Mouse (Mus musculus) CH12.LX (cell line): ENCODE results near the gene Tjp3. TPM values are rescaled to one million over a fixed set of nuclear protein-coding genes. Genes with fewer than 3 reads are reported as not detected.

Source experiments
- DNase-seq: peaks from one replicate; pipeline ENCODE4 v3.0.0-alpha.2; 2013; ENCODE audit errors: extremely low read depth
- H3K27ac ChIP-seq: 2 replicates; pipeline ENCODE4 v1.5.1; 2012; ENCODE audit warnings: low read depth, mild to moderate bottlenecking, control low read depth, moderate library complexity; ENCODE audit not compliant: insufficient read depth
- H3K27me3 ChIP-seq: replicated peaks from 2 replicates; pipeline ENCODE3; 2012; ENCODE audit warnings: inconsistent platforms
- H3K36me3 ChIP-seq, 2 experiments: replicated peaks in 1 of 2; 2 replicates each; pipeline versions ENCODE3 to v1.6.1; 2012; ENCODE audit warnings: inconsistent platforms in 1 of 2, low read length in 1 of 2, mild to moderate bottlenecking in 1 of 2, mixed read lengths in 1 of 2, moderate library complexity in 1 of 2; ENCODE audit not compliant: control insufficient read depth in 1 of 2, insufficient read depth in 1 of 2
- H3K4me1 ChIP-seq, 2 experiments: 2 replicates each; pipeline ENCODE4 v1.6.1; 2012; ENCODE audit warnings: inconsistent platforms in 1 of 2, moderate library complexity in 1 of 2; ENCODE audit not compliant: insufficient read depth in 2 of 2, control insufficient read depth in 1 of 2
- H3K4me2 ChIP-seq: 2 replicates; pipeline ENCODE4 v1.6.1; 2012; ENCODE audit warnings: low read depth, mild to moderate bottlenecking, control low read depth; ENCODE audit not compliant: poor library complexity, insufficient read depth, severe bottlenecking
- H3K4me3 ChIP-seq, 3 experiments: fragments of 150-350 bp in 1 of 3; sonication (generic) in 1 of 3; replicated peaks in 1 of 3; 2 replicates each; pipeline versions ENCODE3 to v1.5.1; 2011 to 2012; ENCODE audit warnings: low read depth in 2 of 3, low read length in 2 of 3, mild to moderate bottlenecking in 2 of 3, moderate library complexity in 2 of 3, control low read depth in 1 of 3, improper control_type of control experiment in 1 of 3, inconsistent platforms in 1 of 3, mixed read lengths in 1 of 3; ENCODE audit not compliant: poor library complexity in 1 of 3
- H3K79me2 ChIP-seq: replicated peaks from 2 replicates; pipeline ENCODE4 v1.6.1; 2012; ENCODE audit warnings: mild to moderate bottlenecking, moderate library complexity; ENCODE audit not compliant: control insufficient read depth, poor library complexity, insufficient read depth, severe bottlenecking; ENCODE audit errors: extremely low read depth
- H3K9ac ChIP-seq: 2 replicates; pipeline ENCODE4 v1.6.1; 2012; ENCODE audit warnings: low read depth, mild to moderate bottlenecking, control low read depth, moderate library complexity; ENCODE audit not compliant: insufficient read depth
- H3K9me3 ChIP-seq: replicated peaks from 2 replicates; pipeline ENCODE3; 2012; ENCODE audit warnings: low read length, inconsistent platforms, mixed read lengths
- BHLHE40 ChIP-seq: IDR thresholded peaks from 2 replicates; pipeline ENCODE4 v1.6.1; 2011; ENCODE audit warnings: mild to moderate bottlenecking, low read depth, low read length, improper control_type of control experiment
- CHD1 ChIP-seq: IDR thresholded peaks from 2 replicates; pipeline ENCODE4 v1.6.1; 2012; ENCODE audit warnings: low read depth, low read length, improper control_type of control experiment, inconsistent platforms
- CHD2 ChIP-seq: IDR thresholded peaks from 2 replicates; pipeline ENCODE4 v1.6.1; 2011; ENCODE audit warnings: low read length, improper control_type of control experiment
- CTCF ChIP-seq, 2 experiments: IDR thresholded peaks in 1 of 2; conservative IDR thresholded peaks in 1 of 2; 2 replicates each; pipeline ENCODE4 v1.5.1; 2011 to 2012; ENCODE audit warnings: low read depth in 2 of 2, low read length in 2 of 2, improper control_type of control experiment in 1 of 2, inconsistent platforms in 1 of 2, mild to moderate bottlenecking in 1 of 2, moderate library complexity in 1 of 2
- ETS1 ChIP-seq: conservative IDR thresholded peaks from 2 replicates; pipeline ENCODE4 v1.6.1; 2012; ENCODE audit warnings: low read depth, mild to moderate bottlenecking, inconsistent platforms, low read length, improper control_type of control experiment, moderate library complexity
- GABPA ChIP-seq: IDR thresholded peaks from 2 replicates; pipeline ENCODE4 v1.6.1; 2012; ENCODE audit warnings: low read depth, low read length, improper control_type of control experiment, inconsistent platforms; ENCODE audit not compliant: insufficient replicate concordance
- JUN ChIP-seq: IDR thresholded peaks from 2 replicates; pipeline ENCODE4 v1.6.1; 2011; ENCODE audit warnings: low read depth, mild to moderate bottlenecking, low read length, improper control_type of control experiment, moderate library complexity; ENCODE audit not compliant: insufficient read depth
- JUND ChIP-seq: conservative IDR thresholded peaks from 2 replicates; pipeline ENCODE4 v1.6.1; 2011; ENCODE audit warnings: low read depth, low read length, improper control_type of control experiment
- KAT2A ChIP-seq: IDR thresholded peaks from 2 replicates; pipeline ENCODE4 v1.6.1; 2012; ENCODE audit warnings: low read length, improper control_type of control experiment, inconsistent platforms; ENCODE audit not compliant: insufficient replicate concordance
- MAFK ChIP-seq: IDR thresholded peaks from 2 replicates; pipeline ENCODE4 v1.6.1; 2011; ENCODE audit warnings: low read length, improper control_type of control experiment; ENCODE audit not compliant: insufficient replicate concordance
- MAX ChIP-seq: IDR thresholded peaks from 2 replicates; pipeline ENCODE4 v1.6.1; 2011; ENCODE audit warnings: low read length, improper control_type of control experiment
- MAZ ChIP-seq: IDR thresholded peaks from 2 replicates; pipeline ENCODE4 v1.6.1; 2012; ENCODE audit warnings: low read depth, mild to moderate bottlenecking, inconsistent platforms, low read length, improper control_type of control experiment, moderate library complexity
- MEF2A ChIP-seq: IDR thresholded peaks from 2 replicates; pipeline ENCODE4 v1.6.1; 2014; ENCODE audit warnings: low read depth, mild to moderate bottlenecking, inconsistent platforms, low read length, improper control_type of control experiment, borderline replicate concordance
- MYC ChIP-seq: IDR thresholded peaks from 2 replicates; pipeline ENCODE4 v1.6.1; 2011; ENCODE audit warnings: low read depth, mild to moderate bottlenecking, improper control_type of control experiment, low read length
- NRF1 ChIP-seq: IDR thresholded peaks from 2 replicates; pipeline ENCODE4 v1.6.1; 2014; ENCODE audit warnings: low read depth, mild to moderate bottlenecking, inconsistent platforms, low read length, improper control_type of control experiment, moderate library complexity
- PAX5 ChIP-seq: IDR thresholded peaks from 2 replicates; pipeline ENCODE4 v1.6.1; 2012; ENCODE audit warnings: low read length, inconsistent platforms, mixed read lengths
- POLR2A ChIP-seq: IDR thresholded peaks from 2 replicates; pipeline ENCODE4 v1.6.1; 2011; ENCODE audit warnings: low read depth, mild to moderate bottlenecking, improper control_type of control experiment, low read length
- RAD21 ChIP-seq: IDR thresholded peaks from 2 replicates; pipeline ENCODE4 v1.6.1; 2011; ENCODE audit warnings: low read depth, mild to moderate bottlenecking, low read length, improper control_type of control experiment, moderate library complexity
- RCOR1 ChIP-seq: conservative IDR thresholded peaks from 2 replicates; pipeline ENCODE4 v1.6.1; 2012; ENCODE audit warnings: low read depth, mild to moderate bottlenecking, inconsistent platforms, low read length, improper control_type of control experiment
- SMC3 ChIP-seq: IDR thresholded peaks from 2 replicates; pipeline ENCODE4 v1.6.1; 2011; ENCODE audit warnings: low read depth, low read length, improper control_type of control experiment
- USF2 ChIP-seq: conservative IDR thresholded peaks from 2 replicates; pipeline ENCODE4 v1.6.1; 2011; ENCODE audit warnings: low read depth, low read length, improper control_type of control experiment
- ZC3H11A ChIP-seq: IDR thresholded peaks from 2 replicates; pipeline ENCODE4 v1.6.1; 2012; ENCODE audit warnings: low read depth, mild to moderate bottlenecking, inconsistent platforms, low read length, improper control_type of control experiment
- ZKSCAN1 ChIP-seq: IDR thresholded peaks from 2 replicates; pipeline ENCODE4 v1.6.1; 2012; ENCODE audit warnings: low read depth, inconsistent platforms, low read length, improper control_type of control experiment, borderline replicate concordance
- dilution Hi-C: fragments of 300-500 bp; cut with MboI; formaldehyde crosslinking; loops from 2 replicates; pipeline ENCODE4 v1.14.3; 2020; ENCODE audit warnings: low sequenced_read_pairs; ENCODE audit not compliant: extremely low pct_unique_long_range_greater_than_20kb, extremely low pct_ligation_motif_present
- in situ Hi-C: fragments of 300-500 bp; cut with MboI; formaldehyde crosslinking; loops from 3 replicates; pipeline ENCODE4 v1.14.3; 2019; ENCODE audit warnings: low sequenced_read_pairs, low pct_ligation_motif_present, low pct_unique_long_range_greater_than_20kb, mixed read lengths
- polyA plus RNA-seq: library from polyadenylated mRNA; unstranded; fragments of >175 nt; gene quantifications from 2 replicates; pipeline ENCODE4 v1.2.1, GENCODE M21; 2012; ENCODE audit warnings: low read depth; ENCODE audit not compliant: insufficient read length
- total RNA-seq, 2 experiments: library from RNA; depleted of rRNA; stranded (reverse); fragments of 300-350 nt in 1 of 2; fragments of >200 nt in 1 of 2; gene quantifications; 2 replicates each; pipeline ENCODE4 v1.2.3; 2012 to 2014

The Tjp3 gene
- total and polyA plus RNA-seq, 3 experiments = 0.42 to 7.2 (median 0.76) TPM

GRCm38 (mm10) chr10:81336558-81336957 is 45.2 kb upstream of the Tjp3 start:
- H3K4me2 ChIP-seq = no peak overlapping the region
- dilution Hi-C loops = no loop called here

GRCm38 (mm10) chr10:81335393-81336340 is 44.3 kb upstream of the Tjp3 start:
- no peak overlapping the region for H3K27ac ChIP-seq
- TF ChIP-seq MAFK (no peak), MEF2A (no peak), PAX5 (no peak), NRF1 (no peak), CHD1 (no peak), USF2 (no peak), RCOR1 (no peak), JUND (no peak), GABPA (no peak), POLR2A (no peak), CTCF (conservative IDR thresholded peaks at IDR 0.05 in 1 of 2, IDR thresholded peaks at IDR 0.05 in 1 of 2; ENCODE audit: low read depth in 2 of 2, low read length in 2 of 2) (no peak), CHD2 (no peak), ZC3H11A (no peak), ZKSCAN1 (no peak), MAZ (no peak), SMC3 (no peak), RAD21 (no peak), ETS1 (no peak), JUN (no peak)
- no peak for DNase-seq
- H3K9ac ChIP-seq = no peak overlapping the region
- H3K4me3 ChIP-seq = no peak overlapping the region
- no peak overlapping the region for H3K4me2 ChIP-seq
- dilution Hi-C loops (no loop called here), in situ Hi-C loops (no loop called here)
- H3K9me3 ChIP-seq = no peaks in the 10 kb centered on the region
- no peaks in the 10 kb centered on the region for H3K79me2 ChIP-seq
- peaks cover 0 to 4% of the 10 kb centered on the region in 2 experiments; a peak in 2 of 4 replicates for H3K4me1 ChIP-seq
- peaks cover 3% of the 10 kb centered on the region for H3K27me3 ChIP-seq
- peaks cover 0 to 7% of the 10 kb centered on the region in 2 experiments for H3K36me3 ChIP-seq

More at GRCm38 (mm10) chr10:81336558-81336957, 45.2 kb upstream of the Tjp3 start:
- no peaks in the 10 kb centered on the region for H3K9me3 ChIP-seq
- peaks cover 4 to 5% of the 10 kb centered on the region in 2 experiments; a peak in 3 of 4 replicates for H3K4me1 ChIP-seq
- H3K79me2 ChIP-seq = no peaks in the 10 kb centered on the region
- H3K4me3 ChIP-seq = no peak overlapping the region
- no peak overlapping the region for H3K27ac ChIP-seq
- in situ Hi-C loops = no loop called here
- DNase-seq = no peak
- no peak overlapping the region for H3K9ac ChIP-seq
- H3K36me3 ChIP-seq = peaks cover 0 to 7% of the 10 kb centered on the region in 2 experiments
- TF ChIP-seq BHLHE40 (no peak), MYC (no peak), ETS1 (no peak), KAT2A (no peak), MAX (no peak), POLR2A (no peak), GABPA (no peak), MAFK (no peak)
- H3K27me3 ChIP-seq = peaks cover 6% of the 10 kb centered on the region
